Mouse (Mus musculus) adrenal gland, postnatal 36 days (tissue): ENCODE data around the gene Ak1. TPM values are rescaled to one million over a fixed set of nuclear protein-coding genes. Genes with fewer than 3 reads are reported as not detected.

Experiments
- DNase-seq, 2 experiments: peaks; one replicate each; pipeline ENCODE4 v3.0.0; 2021; ENCODE audit warnings: mixed read lengths in 1 of 2
- total RNA-seq, 2 experiments: library from RNA; stranded (reverse); gene quantifications; 2 replicates each; pipeline ENCODE4 v1.2.3; 2021

Ak1 gene
- total RNA-seq, 2 experiments from 2014 or later, result 49.4 to 50.0 TPM

DNA sequence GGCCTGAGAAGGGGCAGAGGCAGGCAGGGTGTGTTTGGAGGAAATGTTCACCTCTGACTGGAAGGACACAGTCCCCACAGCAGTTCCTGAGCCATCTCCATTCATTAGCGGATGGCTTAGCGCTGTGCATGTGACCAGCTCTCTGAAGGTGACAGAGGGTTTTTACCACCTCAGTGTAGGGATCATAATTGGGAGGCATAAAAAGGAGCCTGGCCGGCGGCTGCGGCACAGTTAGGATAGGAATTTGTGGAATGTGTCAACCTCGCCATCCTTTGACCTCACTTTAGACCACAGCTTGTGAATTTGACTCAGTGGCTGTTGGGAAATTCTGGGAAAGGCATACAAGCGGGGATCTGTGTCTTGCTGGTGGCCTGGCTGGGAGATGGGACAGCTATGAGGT lies 32.2 kb downstream of the Ak1 start:
- DNase-seq, result no peak

DNA sequence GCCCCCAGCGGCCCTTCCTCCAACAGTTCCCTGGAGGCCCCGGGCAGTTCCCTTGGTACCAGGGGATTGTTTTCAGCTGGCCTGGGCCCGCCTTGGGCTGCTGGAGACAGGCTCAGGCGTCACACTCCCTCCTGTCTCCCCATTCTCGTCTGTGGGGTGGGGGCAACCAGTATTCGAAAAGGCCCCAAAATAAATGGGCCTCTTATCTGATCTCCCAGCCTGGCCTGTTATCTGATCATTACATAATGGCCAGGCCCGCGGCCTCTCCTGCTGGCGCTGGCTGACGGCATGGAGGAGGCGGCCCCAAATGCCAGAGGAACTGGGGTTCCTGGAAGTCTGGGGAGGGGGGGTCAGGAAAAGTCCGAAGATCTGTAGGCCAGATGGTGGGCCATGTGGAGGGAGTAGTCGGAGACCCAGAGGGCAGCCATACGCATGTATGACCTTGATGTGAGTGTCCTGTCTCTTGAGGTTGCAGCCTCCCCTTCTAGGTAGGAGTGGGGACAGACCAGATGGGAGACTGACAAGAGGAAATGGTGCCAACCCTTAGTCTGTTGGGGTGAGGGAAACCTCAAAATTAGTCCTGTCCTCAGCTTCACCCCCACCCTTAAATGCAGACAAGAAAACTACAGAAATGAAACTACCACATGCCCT lies 33.3 kb downstream of the Ak1 start:
- DNase-seq, result peak; percentile 33 to 37

- DNase-seq, result no peak
Observed at GRCm38 (mm10) chr2:32655394-32655744, 33.8 kb downstream of the Ak1 start.

GRCm38 (mm10) chr2:32655826-32656225 lies 34.3 kb downstream of the Ak1 start:
- DNase-seq, result peak; percentile 68 to 77

DNA sequence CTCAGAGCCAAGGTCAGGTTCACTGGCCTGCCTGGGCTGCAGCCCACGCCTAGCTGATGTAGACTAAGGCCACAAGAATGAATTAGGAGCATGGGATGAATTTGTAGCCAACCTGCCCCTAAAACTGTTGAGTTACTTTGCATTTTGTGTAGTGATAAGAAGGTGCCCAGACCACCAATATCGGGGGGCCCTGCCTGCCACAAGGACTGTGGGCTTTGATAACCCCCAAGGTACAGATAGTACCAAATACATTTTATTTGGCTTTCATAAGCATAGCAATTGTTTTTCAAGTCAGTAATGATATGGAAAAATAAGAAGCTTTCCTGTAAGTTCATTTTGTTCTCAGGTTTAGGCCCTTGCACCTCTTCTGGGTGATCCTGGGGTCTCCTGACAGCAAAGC lies 37.3 kb downstream of the Ak1 start:
- DNase-seq, result no peak

DNA sequence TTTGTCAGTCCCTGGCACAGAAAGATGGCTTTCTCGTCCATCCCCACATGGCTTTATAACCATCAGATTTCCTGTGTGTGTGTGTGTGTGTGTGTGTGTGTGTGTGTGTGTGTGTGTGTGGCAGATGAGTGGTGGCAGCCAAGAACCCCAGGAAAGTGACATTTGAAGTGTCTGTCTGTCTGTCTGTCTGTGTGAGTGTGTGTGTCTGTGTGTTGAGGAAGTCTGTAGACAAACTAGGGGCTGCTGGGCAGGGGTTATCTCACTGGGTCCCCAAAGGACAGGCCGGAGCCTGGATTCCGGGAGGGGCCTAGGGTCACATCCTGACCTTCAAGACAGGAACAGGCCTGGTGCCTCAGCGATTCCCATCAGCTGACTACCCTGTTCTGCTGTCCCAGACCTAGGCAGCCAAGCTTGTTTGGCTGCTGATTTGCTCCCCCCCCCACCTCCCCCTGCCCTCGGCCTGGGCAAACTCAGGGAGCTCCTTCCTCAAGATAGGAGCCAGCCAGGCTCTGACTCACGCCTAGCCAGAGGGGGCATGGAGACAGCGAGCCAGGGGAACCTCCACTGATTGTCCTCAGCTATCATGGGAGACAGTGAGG lies 40.0 kb downstream of the Ak1 start:
- DNase-seq, result peak; percentile 64 to 75

- DNase-seq, result no peak
Observed at GRCm38 (mm10) chr2:32662291-32662690, 40.7 kb downstream of the Ak1 start.

- DNase-seq, result no peak
Observed at GRCm38 (mm10) chr2:32665345-32665744, 43.8 kb downstream of the Ak1 start.

- no peak for DNase-seq
Observed at GRCm38 (mm10) chr2:32665853-32666252, 44.3 kb downstream of the Ak1 start.

DNA sequence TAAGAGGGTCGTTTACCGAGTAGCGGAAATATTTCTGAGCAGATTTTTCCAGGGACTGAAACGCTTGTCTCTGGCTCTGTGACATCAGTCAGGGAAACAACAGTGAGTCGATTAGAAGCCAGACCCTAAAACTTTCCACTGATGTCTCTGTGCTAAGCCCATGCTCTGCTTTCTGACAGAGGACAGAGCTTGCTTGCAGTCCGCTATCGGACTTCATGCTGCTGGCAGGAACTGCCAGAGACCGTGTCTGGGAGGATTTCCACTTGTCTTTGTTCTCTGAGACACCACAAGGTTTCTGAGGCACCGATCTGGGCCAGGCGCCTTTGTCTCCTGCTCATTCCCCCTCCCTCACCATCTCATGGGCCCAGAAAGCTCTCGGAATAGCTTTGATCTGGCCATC lies 46.2 kb downstream of the Ak1 start:
- DNase-seq, result no peak

GRCm38 (mm10) chr2:32668176-32668575 lies 46.6 kb downstream of the Ak1 start:
- DNase-seq, result no peak

GRCm38 (mm10) chr2:32669876-32670275 lies 48.3 kb downstream of the Ak1 start:
- DNase-seq, result no peak

DNA sequence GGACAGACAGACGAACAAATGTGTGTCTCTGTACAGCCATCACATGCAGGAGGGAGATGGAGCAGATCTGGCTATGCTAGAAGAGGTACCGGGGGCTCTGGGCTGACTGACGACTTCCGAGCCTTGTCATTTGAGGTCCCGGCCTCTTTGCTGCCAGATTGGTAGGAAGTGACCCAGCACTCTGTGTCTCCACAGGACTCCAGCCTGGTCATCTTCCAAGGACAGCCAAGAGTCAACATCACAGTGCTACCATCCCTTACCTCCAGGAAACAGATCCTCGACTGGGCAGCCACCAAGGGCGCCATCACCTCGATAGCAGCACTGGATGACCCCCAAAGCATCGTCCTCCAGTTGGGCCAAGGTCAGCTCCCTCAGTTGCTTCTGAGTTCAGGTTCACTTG lies 49.6 kb downstream of the Ak1 start:
- DNase-seq, result no peak

DNA sequence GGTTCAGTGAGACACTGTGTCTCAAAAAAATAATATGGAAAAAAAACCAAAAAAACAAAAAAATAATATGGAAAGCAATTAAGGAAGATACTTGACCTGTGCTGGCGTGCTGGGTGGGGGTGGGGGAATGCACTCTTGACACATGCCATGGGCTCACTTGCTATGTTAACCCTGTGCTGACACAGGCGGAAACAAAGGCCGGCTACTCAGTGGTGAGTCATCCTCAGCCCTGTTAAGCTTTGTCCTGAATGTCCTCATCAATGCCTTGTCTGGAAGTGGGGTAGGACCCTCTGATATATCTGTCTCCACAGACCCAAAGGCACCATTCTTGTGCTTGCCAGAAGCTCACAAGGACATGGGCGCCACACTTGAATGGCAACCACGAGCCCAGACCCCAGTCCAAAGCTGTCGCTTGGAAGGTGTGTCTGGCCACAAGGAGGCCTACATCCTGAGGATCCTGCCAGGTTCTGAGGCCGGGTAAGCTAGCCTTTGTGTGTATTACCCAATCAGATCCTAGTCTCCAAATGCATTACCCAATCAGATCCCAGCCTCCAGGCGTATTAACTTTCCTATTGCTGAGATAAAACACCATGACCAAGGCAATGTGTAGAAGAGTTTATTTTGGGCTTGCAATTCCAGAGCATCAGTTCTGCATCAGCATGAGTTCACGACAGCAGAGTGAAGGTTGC lies 50.5 kb downstream of the Ak1 start:
- no peak for DNase-seq

- DNase-seq, result no peak
Observed at GRCm38 (mm10) chr2:32673176-32673917, 51.8 kb downstream of the Ak1 start.

GRCm38 (mm10) chr2:32676821-32677220 lies 55.3 kb downstream of the Ak1 start:
- DNase-seq, result no peak

DNA sequence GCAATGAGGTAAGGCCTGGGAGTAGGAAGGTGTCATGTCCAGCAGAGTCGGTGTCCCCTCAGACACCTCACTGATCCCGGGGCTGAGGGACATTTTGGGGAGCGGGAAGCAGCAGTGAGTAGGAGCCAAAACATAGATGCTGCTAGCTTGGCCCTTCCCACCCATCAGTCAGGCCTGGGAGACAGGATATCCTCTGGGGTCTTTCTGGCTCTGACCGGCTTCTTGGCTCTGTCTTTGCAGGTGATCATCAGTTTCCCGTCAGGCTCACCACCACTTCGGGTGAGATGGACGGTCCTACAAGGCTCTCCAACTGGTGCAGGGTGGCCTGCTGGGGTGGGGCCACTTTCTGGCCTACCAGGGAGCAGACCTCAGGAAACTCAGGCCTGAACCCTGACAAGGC lies 56.1 kb downstream of the Ak1 start:
- DNase-seq, result no peak

DNA sequence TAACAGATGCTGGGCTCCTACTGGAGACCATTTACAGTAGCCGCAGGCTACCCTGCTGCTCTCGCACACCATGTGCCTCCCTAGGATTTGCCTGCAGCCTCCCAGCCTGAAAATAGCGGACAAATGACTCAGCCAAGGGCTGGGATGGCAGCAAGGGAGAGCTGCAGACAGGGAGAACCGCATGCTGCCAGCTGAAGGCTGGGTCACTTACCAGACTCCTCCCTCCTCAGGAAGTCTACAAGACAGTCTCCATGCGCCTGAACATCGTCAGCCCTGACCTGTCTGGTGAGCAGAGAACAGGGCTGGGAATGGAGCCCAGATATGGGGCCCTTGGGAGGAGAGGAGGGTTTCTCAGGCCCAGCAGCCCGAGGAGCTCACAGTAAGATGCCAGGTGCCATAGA lies 58.5 kb downstream of the Ak1 start:
- DNase-seq, result peak; percentile 79 to 82

DNA sequence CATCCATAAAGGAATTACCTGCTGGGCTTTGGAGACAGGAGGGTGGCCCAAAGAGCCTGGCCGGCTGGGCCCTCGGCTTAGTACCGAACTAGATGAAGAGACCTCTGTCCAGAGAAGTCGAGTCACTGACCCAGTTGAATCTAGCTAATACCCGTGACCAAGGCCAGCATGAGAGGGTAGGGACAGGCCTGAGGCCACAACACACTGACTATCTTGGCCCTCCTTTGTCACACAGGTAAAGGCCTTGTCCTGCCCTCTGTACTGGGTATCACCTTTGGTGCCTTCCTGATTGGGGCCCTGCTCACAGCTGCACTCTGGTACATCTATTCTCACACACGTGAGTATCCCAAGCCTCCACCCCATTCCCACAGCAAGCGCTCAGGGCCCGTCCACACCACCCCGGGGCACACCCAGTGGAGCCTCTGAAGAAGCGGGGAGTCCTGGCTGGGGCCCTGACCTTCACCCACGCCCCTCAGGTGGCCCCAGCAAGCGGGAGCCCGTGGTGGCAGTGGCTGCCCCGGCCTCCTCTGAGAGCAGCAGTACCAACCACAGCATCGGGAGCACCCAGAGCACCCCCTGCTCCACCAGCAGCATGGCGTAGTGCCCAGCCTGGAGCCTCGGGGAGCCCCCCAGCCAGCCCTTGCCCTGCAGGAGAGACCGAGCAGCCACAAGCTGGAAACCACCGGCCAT lies 59.5 kb downstream of the Ak1 start:
- no peak for DNase-seq

DNA sequence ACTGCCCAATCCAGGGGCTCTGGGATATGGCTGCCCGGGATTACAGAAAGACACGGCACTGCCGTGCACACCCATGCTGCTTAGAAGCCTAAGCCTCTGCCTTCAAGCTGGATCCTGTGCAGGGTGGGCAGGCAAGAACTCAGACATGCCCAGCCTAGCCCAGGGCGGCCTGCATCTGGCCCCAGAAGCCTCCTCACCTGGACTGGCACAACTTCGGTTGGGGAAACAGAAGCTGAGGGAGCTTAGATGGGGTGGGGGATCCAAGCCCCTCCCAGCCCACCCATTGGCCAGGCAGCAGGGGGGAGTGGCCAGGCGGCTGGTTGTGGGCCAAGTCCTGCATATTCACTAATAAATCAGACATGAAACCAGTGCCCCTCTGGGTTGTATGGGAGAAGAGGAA lies 60.2 kb downstream of the Ak1 start:
- DNase-seq, result no peak

- DNase-seq, result no peak
Observed at GRCm38 (mm10) chr2:32682721-32683417, 61.3 kb downstream of the Ak1 start.

GRCm38 (mm10) chr2:32683701-32684100 lies 62.1 kb downstream of the Ak1 start:
- no peak for DNase-seq
